Mouse (Mus musculus): ENCODE results near the gene Phf20. TPM values are rescaled to one million over a fixed set of nuclear protein-coding genes. Genes with fewer than 3 reads are reported as not detected.
"Not testable (repeated sequence)": the region's sequence is repeated elsewhere in the genome, so short reads cannot be mapped to it uniquely, and the experiment has no call there.

Gene Phf20
- polyA plus RNA-seq, 1 experiment from 2014 or later = 157 TPM

DNA sequence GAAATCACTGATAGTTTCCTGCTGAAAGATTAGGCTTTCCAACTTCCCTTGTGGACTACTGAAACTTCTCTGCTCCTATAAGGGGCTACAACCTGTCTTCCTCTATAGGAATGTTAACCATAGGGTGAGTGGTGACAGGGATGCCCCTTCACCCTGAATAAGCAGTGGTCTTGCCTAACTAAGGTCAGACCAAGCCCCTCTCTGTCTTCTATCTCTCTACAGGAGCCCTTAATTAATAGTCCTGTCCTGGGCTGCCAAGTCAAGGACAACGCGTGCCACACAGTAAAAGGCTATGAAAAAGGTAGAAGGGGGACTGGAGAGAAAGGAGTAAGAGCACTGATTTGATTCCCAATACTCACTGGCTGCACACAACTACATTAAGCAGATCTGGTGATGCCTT, 14.7 kb upstream of the Phf20 start:
- Histone ChIP-seq H3K4me1 (peaks cover 28% of the 10 kb centered on the region), H3K27ac (replicated peaks) (0 out of 2 replicates have a peak overlapping the region, but pooled peaks have one; percentile 97), H3K4me3 (no peak overlapping the region; the same call in 1 of the 2 replicates), H3K9ac (replicated peaks) (no peak overlapping the region), H3K27me3 (no peaks in the 10 kb centered on the region), H3K36me3 (peaks cover 15% of the 10 kb centered on the region; the same call in 1 of the 2 replicates), H3K4me2 (replicated peaks) (no peak overlapping the region), H3K9me3 (no peaks in the 10 kb centered on the region)
- WGBS = 68% methylated on average over 2 of the region's 2 CpGs
- ATAC-seq (replicated peaks) = no peak

- 84% methylated on average over 7 of the region's 7 CpGs for WGBS
- not testable (repeated sequence) for H3K4me1 ChIP-seq; H3K36me3 ChIP-seq; H3K9me3 ChIP-seq; H3K27ac ChIP-seq (replicated peaks); H3K27me3 ChIP-seq; H3K4me2 ChIP-seq (replicated peaks); ATAC-seq (replicated peaks); H3K4me3 ChIP-seq; H3K9ac ChIP-seq (replicated peaks)
These were observed 7.0 kb upstream of the Phf20 start for GRCm38 (mm10) chr2:156189241-156189640.

DNA sequence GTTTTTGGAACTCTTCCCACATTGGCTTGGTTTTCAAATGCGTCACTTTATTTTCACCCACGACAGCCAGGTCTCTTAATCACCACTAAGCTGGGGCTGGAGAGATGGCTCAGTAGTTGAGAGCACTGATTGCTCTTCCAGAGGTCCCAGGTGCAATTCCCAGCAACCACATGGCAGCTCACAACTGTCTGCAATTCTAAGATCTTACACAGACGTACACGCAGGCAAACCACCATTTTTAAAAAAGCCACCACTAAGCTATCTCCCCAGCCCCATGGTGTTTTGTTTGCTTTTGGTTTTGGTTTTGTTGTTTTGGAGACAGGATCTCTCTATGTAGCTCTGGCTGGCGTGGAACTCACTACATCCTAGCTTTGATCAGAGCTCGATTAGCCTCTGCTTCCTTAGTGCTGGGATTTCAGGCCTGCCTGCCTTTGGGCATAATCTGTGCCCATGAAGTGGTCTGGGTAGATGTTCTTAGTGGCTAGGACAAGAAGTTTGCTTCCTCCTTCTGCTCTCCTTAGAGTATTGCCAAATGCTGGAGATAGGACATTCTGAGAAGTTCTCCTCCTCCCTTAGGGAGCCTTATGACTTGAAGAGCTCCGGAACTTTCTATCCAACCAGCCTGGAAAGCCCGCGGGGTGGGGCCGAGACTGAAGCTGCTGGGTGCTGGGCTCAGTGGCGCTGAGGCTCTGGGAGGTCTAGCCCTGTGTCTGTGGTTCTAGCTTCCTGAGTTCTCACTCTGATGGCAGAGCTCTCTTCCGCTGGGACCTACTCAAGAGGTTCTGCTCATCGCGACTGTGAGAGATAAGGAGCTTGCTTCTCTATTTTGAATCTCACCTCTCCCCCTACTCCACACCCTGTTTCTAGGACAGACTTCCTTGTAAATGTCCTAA, 6.0 kb upstream of the Phf20 start:
- no peaks in the 10 kb centered on the region for H3K4me1 ChIP-seq
- H3K27ac ChIP-seq (replicated peaks) = no peak overlapping the region
- ATAC-seq (replicated peaks) = no peak
- no peak overlapping the region for H3K4me2 ChIP-seq (replicated peaks)
- H3K4me3 ChIP-seq = no peak overlapping the region
- H3K27me3 ChIP-seq = no peaks in the 10 kb centered on the region
- WGBS = 84% methylated on average over 14 of the region's 14 CpGs
- H3K9me3 ChIP-seq = no peaks in the 10 kb centered on the region
- H3K9ac ChIP-seq (replicated peaks) = no peak overlapping the region
- H3K36me3 ChIP-seq = no peaks in the 10 kb centered on the region

DNA sequence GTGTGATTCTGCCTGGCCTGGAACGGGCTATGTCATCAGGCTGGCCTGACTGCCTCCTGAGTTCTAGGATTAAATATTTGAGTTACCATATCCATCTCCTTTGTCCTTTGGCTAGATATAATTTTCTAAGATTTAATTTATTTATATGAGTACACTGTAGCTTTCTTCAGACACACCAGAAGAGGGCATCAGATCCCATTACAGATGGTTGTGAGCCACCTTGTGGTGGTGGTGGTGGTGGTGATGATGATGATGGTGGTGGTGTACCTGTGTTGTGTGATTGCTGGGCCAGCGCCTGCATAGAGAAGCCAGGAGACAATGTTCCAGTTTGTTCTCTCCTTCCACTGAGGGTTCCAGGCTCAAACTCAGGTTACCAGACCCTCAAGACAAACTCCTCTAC, 4.7 kb upstream of the Phf20 start:
- H3K27me3 ChIP-seq = no peaks in the 10 kb centered on the region
- 94% methylated on average over 2 of the region's 2 CpGs for WGBS
- no peak overlapping the region for H3K9ac ChIP-seq (replicated peaks)
- no peak overlapping the region for H3K4me2 ChIP-seq (replicated peaks)
- H3K36me3 ChIP-seq = no peaks in the 10 kb centered on the region
- no peaks in the 10 kb centered on the region for H3K9me3 ChIP-seq
- H3K4me1 ChIP-seq = peaks cover 6% of the 10 kb centered on the region
- H3K4me3 ChIP-seq = no peak overlapping the region
- no peak overlapping the region for H3K27ac ChIP-seq (replicated peaks)
- ATAC-seq (replicated peaks) = no peak

DNA sequence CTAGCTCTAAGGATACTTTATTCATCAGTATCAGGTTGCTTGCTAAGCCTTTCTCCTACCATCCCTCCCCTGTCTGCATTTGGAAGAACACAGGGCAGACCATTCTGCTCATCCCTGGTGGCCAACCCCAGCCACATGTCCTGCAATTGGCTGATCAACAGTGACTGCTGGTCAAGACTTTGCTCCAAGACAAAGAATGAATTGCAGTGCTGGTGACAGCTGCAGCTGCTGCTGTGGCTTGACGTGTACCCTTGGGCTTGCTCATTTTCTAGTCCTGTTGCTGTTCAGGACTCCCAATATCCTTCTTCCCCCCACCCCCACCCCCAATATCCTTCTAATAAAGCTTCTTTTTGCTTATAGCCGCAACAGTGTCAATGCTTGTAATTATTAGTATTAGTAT, 4.2 kb upstream of the Phf20 start:
- Histone ChIP-seq H3K4me3 (no peak overlapping the region), H3K4me2 (replicated peaks) (no peak overlapping the region), H3K4me1 (peaks cover 6% of the 10 kb centered on the region), H3K27ac (replicated peaks) (no peak overlapping the region), H3K9ac (replicated peaks) (no peak overlapping the region), H3K36me3 (no peaks in the 10 kb centered on the region), H3K27me3 (no peaks in the 10 kb centered on the region), H3K9me3 (no peaks in the 10 kb centered on the region)
- 72% methylated on average over 2 of the region's 2 CpGs for WGBS
- no peak for ATAC-seq (replicated peaks)

- Histone ChIP-seq H3K9me3 (no peaks in the 10 kb centered on the region), H3K4me3 (no peak overlapping the region), H3K36me3 (no peaks in the 10 kb centered on the region), H3K9ac (replicated peaks) (no peak overlapping the region), H3K4me2 (replicated peaks) (no peak overlapping the region), H3K4me1 (peaks cover 15% of the 10 kb centered on the region), H3K27ac (replicated peaks) (no peak overlapping the region), H3K27me3 (no peaks in the 10 kb centered on the region)
- 79% methylated on average over 3 of the region's 3 CpGs for WGBS
- ATAC-seq (replicated peaks) = no peak
These were observed 3.0 kb upstream of the Phf20 start for GRCm38 (mm10) chr2:156193066-156193862.

DNA sequence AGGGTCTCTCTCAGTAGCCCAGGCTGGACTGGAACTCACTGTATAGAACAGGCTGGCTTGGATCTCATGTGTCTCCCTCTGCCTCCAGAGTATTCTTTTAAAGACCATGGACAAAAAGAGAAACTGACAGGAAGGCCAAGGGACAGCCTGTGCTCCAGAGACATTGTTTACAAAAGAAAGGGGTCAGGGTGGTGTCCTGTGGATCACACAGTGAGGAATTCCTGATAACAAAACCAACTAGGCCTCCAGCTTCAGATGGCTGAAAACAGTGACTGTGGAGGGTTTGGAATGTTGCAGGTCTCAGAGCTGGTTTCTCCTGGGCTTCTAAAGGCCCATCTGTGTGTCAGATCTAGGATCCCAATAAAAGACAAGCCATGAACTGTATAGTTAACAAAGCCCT, 1.7 kb upstream of the Phf20 start:
- Histone ChIP-seq H3K27me3 (no peaks in the 10 kb centered on the region), H3K27ac (replicated peaks) (no peak overlapping the region), H3K4me1 (peaks cover 27% of the 10 kb centered on the region), H3K9me3 (no peaks in the 10 kb centered on the region), H3K4me2 (replicated peaks) (no peak overlapping the region), H3K9ac (replicated peaks) (no peak overlapping the region), H3K36me3 (no peaks in the 10 kb centered on the region), H3K4me3 (no peak overlapping the region)
- no peak for ATAC-seq (replicated peaks)

- peak overlapping the region; percentile 54 for H3K4me2 ChIP-seq (replicated peaks)
- peaks cover 34% of the 10 kb centered on the region for H3K4me1 ChIP-seq
- H3K9me3 ChIP-seq = no peaks in the 10 kb centered on the region
- peak overlapping the region; percentile 99 for H3K27ac ChIP-seq (replicated peaks)
- H3K9ac ChIP-seq (replicated peaks) = peak overlapping the region; percentile 85
- no peaks in the 10 kb centered on the region for H3K36me3 ChIP-seq
- no peaks in the 10 kb centered on the region for H3K27me3 ChIP-seq
- ATAC-seq (replicated peaks) = no peak
- H3K4me3 ChIP-seq = peak overlapping the region; percentile 77
- 6% methylated on average over 17 of the region's 17 CpGs for WGBS
These were observed 1.1 kb downstream of the Phf20 start for GRCm38 (mm10) chr2:156197129-156197911.

DNA sequence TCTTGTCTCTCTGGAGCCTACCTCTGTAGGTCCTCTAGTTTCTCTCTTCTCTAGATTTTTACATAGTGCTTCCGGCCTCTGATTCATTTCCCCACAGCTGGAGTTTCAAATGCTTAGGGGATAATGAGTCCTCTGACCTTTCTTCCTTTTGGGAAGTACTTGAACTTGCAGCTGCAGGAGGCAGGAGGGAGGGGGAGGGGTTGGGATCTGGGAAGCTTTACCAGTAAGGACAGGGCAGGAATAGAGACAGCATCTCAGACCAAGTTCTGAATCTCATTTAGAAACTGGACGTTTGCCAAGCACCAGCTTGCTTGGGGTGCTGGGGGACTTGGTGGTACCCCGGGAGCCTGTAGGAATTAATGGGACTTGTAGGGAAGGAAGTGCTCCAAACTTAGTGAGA, 3.7 kb downstream of the Phf20 start:
- Histone ChIP-seq H3K4me1 (peaks cover 47% of the 10 kb centered on the region), H3K27ac (replicated peaks) (no peak overlapping the region), H3K9ac (replicated peaks) (no peak overlapping the region), H3K4me3 (no peak overlapping the region), H3K9me3 (no peaks in the 10 kb centered on the region), H3K27me3 (no peaks in the 10 kb centered on the region), H3K36me3 (peaks cover 6% of the 10 kb centered on the region), H3K4me2 (replicated peaks) (no peak overlapping the region)
- WGBS = 43% methylated on average over 3 of the region's 3 CpGs
- ATAC-seq (replicated peaks) = no peak

GRCm38 (mm10) chr2:156201486-156201885, 5.2 kb downstream of the Phf20 start:
- Histone ChIP-seq H3K4me1 (peaks cover 41% of the 10 kb centered on the region), H3K27ac (replicated peaks) (no peak overlapping the region), H3K36me3 (peaks cover 7% of the 10 kb centered on the region), H3K4me2 (replicated peaks) (no peak overlapping the region), H3K27me3 (no peaks in the 10 kb centered on the region), H3K4me3 (no peak overlapping the region), H3K9me3 (no peaks in the 10 kb centered on the region), H3K9ac (replicated peaks) (no peak overlapping the region)
- no peak for ATAC-seq (replicated peaks)
- 97% methylated on average over 4 of the region's 4 CpGs for WGBS

GRCm38 (mm10) chr2:156202848-156203437, 6.7 kb downstream of the Phf20 start:
- H3K9ac ChIP-seq (replicated peaks) = peak overlapping the region; percentile 9; the same call in 1 of the 2 replicates
- ATAC-seq (replicated peaks) = 0 out of 2 replicates have a peak, but pooled peaks have one; percentile 38
- no peak overlapping the region for H3K4me2 ChIP-seq (replicated peaks)
- WGBS = 13% methylated on average over 3 of the region's 3 CpGs
- no peaks in the 10 kb centered on the region for H3K27me3 ChIP-seq
- no peaks in the 10 kb centered on the region for H3K9me3 ChIP-seq
- H3K4me1 ChIP-seq = peaks cover 34% of the 10 kb centered on the region
- H3K4me3 ChIP-seq = no peak overlapping the region
- peak overlapping the region; percentile 68 for H3K27ac ChIP-seq (replicated peaks)
- peaks cover 7% of the 10 kb centered on the region for H3K36me3 ChIP-seq

All from forebrain, embryonic 15.5 days (tissue).